Mouse (Mus musculus) cerebellum, adult 2 months (tissue): ENCODE measurements around the gene Rab3a.

Experiments
- CTCF ChIP-seq: fragments of 200-500 bp; IDR thresholded peaks from 2 replicates; pipeline ENCODE4 v1.5.1; 2011; ENCODE audit warnings: low read depth, mild to moderate bottlenecking, control low read depth, low read length, moderate library complexity, borderline replicate concordance; ENCODE audit not compliant: insufficient read depth
- POLR2A ChIP-seq: fragments of 200-500 bp; IDR thresholded peaks from 2 replicates; pipeline ENCODE4 v1.6.1; 2011; ENCODE audit warnings: low read length, control low read depth, borderline replicate concordance; ENCODE audit not compliant: insufficient read depth

- TF ChIP-seq CTCF (no peak), POLR2A (peak; percentile 72; the same call in 1 of the 2 replicates)
Measured at GRCm38 (mm10) chr8:70754043-70754870, at the start of gene Rab3a.
